Mouse (Mus musculus): ENCODE measurements around the gene Mgll. TPM values are rescaled to one million over a fixed set of nuclear protein-coding genes. Genes with fewer than 3 reads are reported as not detected.
A peak's percentile ranks its signal among the peaks of the same experiment; 100 is the strongest.

Gene Mgll
- polyA plus RNA-seq, 1 experiment from 2014 or later, result 4.2 TPM

- ChIA-PET CTCF (no interaction called here), POLR2A (interaction anchor here (1.1 kb wide), 1 partner anchor 101 kb away, joined by 3 read pairs; no protein-coding TSS in a partner anchor)
- TF ChIP-seq CTCF (IDR thresholded peaks at IDR 0.05), result no peak
- DNase-seq (ENCODE audit: low read depth, low spot score) (no peak), ATAC-seq (no peak)
- H3K27me3 ChIP-seq, result no peaks in the 10 kb centered on the region
- in situ Hi-C loops (cut with MboI; ENCODE audit: low pct_unique_long_range_greater_than_20kb), result no loop called here
These were observed 21.3 kb upstream of the Mgll start for GRCm38 (mm10) chr6:88702887-88703286.

DNA sequence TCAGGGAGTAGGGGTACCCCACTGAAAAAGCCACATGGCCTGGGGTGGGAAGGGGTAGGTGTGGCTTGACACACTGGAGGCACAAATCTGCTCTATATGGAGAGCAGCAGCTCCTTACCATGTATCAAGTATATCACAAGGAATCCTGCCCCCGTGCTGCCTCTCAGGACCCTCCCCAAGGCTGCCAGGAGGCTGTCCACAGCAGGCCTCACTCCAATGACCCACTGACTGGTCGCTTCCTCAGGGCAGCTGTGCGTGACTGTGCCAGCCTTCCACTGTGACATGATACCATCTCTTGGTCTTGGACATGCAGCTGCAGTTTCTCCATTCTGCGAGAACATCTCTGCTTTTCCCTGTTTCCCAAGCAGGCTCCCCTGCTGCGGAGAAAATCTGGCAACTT lies 20.5 kb upstream of the Mgll start:
- ChIA-PET CTCF (no interaction called here), POLR2A (no interaction called here)
- H3K27me3 ChIP-seq, result no peaks in the 10 kb centered on the region
- DNase-seq (ENCODE audit: low read depth, low spot score) (no peak), ATAC-seq (no peak)
- TF ChIP-seq CTCF (IDR thresholded peaks at IDR 0.05), result no peak
- in situ Hi-C loops (cut with MboI; ENCODE audit: low pct_unique_long_range_greater_than_20kb), result no loop called here

GRCm38 (mm10) chr6:88708401-88709278 lies 15.6 kb upstream of the Mgll start:
- DNase-seq (ENCODE audit: low read depth, low spot score) (no peak), ATAC-seq (no peak)
- CTCF ChIA-PET, result no interaction called here
- in situ Hi-C loops (cut with MboI; ENCODE audit: low pct_unique_long_range_greater_than_20kb), result no loop called here
- no peak for TF ChIP-seq CTCF (IDR thresholded peaks at IDR 0.05)
- POLR2A ChIA-PET, result no interaction called here
- H3K27me3 ChIP-seq, result no peaks in the 10 kb centered on the region

DNA sequence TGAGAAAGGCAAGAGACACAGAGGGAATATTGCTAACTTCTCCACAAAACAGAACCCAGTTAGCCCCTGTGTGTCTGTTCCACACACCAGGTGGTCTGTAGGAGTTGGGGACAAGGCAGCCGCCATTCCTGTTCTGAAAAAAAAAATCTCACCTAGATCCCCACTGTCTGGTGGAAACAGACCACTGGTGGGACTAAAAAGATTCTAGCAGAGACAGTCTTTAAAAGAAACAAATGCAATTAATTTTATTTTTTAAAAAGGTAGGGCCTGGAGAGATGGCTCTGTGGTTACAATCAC lies 15.0 kb upstream of the Mgll start:
- ATAC-seq (no peak), DNase-seq (ENCODE audit: low read depth, low spot score) (no peak)
- TF ChIP-seq CTCF (IDR thresholded peaks at IDR 0.05), result no peak
- ChIA-PET CTCF (no interaction called here), POLR2A (no interaction called here)
- in situ Hi-C loops (cut with MboI; ENCODE audit: low pct_unique_long_range_greater_than_20kb), result no loop called here
- H3K27me3 ChIP-seq, result no peaks in the 10 kb centered on the region

DNA sequence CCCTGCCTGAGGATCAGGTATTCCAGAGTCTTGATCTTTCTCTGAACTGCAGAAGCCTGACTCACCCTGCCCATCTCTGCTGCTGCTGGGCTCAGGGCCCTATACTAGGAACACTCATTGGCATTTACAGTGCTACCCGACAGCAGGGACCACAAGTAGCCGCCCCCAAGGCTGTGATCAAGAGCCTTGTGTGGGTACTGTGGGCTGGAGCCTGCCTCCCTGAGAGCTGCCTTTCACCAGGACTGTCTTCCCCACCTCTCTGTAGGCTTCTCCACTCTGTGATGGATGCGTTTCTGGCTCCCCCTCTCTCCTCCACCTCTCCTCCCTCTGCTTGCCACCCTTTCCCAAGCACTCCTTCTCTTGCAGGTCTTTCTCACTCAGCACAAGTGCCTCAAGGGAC lies 12.9 kb upstream of the Mgll start:
- DNase-seq (ENCODE audit: low read depth, low spot score), result no peak
- no peak for ATAC-seq
- POLR2A ChIA-PET, result no interaction called here
- H3K27me3 ChIP-seq, result no peaks in the 10 kb centered on the region
- CTCF ChIA-PET, result no interaction called here
- no peak for TF ChIP-seq CTCF (IDR thresholded peaks at IDR 0.05)
- in situ Hi-C loops (cut with MboI; ENCODE audit: low pct_unique_long_range_greater_than_20kb), result no loop called here

DNA sequence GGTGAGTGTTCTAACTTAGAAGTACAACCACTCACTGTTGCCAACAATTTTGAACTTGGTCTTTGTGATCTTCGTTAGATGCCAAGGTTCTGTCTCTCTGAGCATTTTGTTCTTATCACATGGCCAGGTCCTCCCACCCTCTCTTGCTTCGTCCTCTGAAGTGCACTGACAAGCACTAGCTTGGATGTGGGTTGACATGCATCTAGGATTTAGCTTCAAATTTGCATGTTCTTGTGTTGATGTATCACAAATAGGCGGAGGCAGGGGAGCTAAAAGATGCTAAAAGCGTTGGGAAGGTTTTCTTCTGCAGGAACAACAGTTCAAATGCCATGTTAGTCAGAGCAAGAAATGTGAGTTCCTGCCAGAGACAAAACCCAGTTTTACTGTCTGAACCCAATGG lies 12.1 kb upstream of the Mgll start:
- ATAC-seq (no peak), DNase-seq (ENCODE audit: low read depth, low spot score) (no peak)
- ChIA-PET POLR2A (no interaction called here), CTCF (interaction anchor here (1.4 kb wide), 1 partner anchor 130 kb away, joined by 3 read pairs; the partner anchor contains the start of gene Abtb1)
- in situ Hi-C loops (cut with MboI; ENCODE audit: low pct_unique_long_range_greater_than_20kb), result no loop called here
- H3K27me3 ChIP-seq, result no peaks in the 10 kb centered on the region
- no peak for TF ChIP-seq CTCF (IDR thresholded peaks at IDR 0.05)

- POLR2A ChIA-PET, result no interaction called here
- no peak for TF ChIP-seq CTCF (IDR thresholded peaks at IDR 0.05)
- in situ Hi-C loops (cut with MboI; ENCODE audit: low pct_unique_long_range_greater_than_20kb), result no loop called here
- CTCF ChIA-PET, result no interaction called here
- no peak for ATAC-seq
- H3K27me3 ChIP-seq, result no peaks in the 10 kb centered on the region
- no peak for DNase-seq (ENCODE audit: low read depth, low spot score)
These were observed 10.9 kb upstream of the Mgll start for GRCm38 (mm10) chr6:88713320-88713719.

DNA sequence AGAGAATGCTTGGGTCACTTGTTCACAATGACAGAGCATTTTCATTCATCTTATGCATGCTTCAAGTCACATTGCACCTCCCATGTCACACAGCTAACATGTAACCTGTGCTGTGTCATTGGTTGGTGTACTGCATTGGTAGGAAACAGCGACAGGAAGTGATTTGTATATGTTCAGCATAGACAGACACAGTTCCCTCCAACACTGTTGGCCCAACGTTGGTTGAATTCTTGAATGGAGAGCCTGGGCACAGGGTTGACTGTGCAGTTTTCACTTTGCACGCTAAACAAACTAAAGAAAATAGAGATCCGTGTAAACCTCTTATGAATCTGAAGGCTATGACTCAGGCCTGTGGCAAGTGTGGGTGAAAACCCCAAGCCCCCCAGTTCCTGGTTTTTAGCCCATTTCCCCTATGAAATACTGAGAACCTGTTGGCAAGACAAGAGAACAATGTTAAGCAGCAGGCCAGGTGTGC lies 10.0 kb upstream of the Mgll start:
- no peaks in the 10 kb centered on the region for H3K27me3 ChIP-seq
- ATAC-seq (no peak), DNase-seq (ENCODE audit: low read depth, low spot score) (no peak)
- in situ Hi-C loops (cut with MboI; ENCODE audit: low pct_unique_long_range_greater_than_20kb), result no loop called here
- TF ChIP-seq CTCF (IDR thresholded peaks at IDR 0.05), result no peak
- ChIA-PET POLR2A (no interaction called here), CTCF (interaction anchor here (0.8 kb wide), 1 partner anchor 8 kb away, joined by 3 read pairs; no protein-coding TSS in a partner anchor)

DNA sequence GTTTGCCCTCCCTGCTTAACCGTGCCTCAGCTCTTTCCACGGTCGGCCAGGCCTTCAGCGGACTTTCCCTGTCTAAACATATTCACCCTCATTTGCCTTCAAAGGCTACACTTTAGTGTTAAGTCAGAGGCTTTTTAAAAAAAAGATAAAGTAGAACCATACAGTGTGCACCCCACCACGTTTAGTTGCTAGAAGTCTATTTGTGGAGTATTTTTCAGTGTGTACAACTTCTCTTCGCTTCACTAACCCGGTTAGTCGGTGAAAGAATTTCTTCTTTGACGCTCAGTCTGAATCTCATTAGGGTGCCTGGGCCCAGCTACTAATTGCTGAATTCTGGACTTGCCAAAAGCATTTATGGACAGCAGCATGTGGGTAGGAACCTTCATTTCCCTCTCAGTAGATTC lies 8.8 kb upstream of the Mgll start:
- CTCF ChIA-PET, result interaction anchor here (1.0 kb wide), 1 partner anchor 9 kb away, joined by 3 read pairs; no protein-coding TSS in a partner anchor
- ATAC-seq (peak; percentile 54), DNase-seq (ENCODE audit: low read depth, low spot score) (peak; percentile 25)
- POLR2A ChIA-PET, result no interaction called here
- no peaks in the 10 kb centered on the region for H3K27me3 ChIP-seq
- in situ Hi-C loops (cut with MboI; ENCODE audit: low pct_unique_long_range_greater_than_20kb), result no loop called here
- TF ChIP-seq CTCF (IDR thresholded peaks at IDR 0.05), result no peak

GRCm38 (mm10) chr6:88715966-88716365 lies 8.2 kb upstream of the Mgll start:
- no peak for TF ChIP-seq CTCF (IDR thresholded peaks at IDR 0.05)
- no peak for DNase-seq (ENCODE audit: low read depth, low spot score)
- ChIA-PET CTCF (interaction anchor here (1.0 kb wide), 1 partner anchor 10 kb away, joined by 3 read pairs; no protein-coding TSS in a partner anchor), POLR2A (interaction anchor here (0.6 kb wide), 1 partner anchor 11 kb away, joined by 5 read pairs; no protein-coding TSS in a partner anchor)
- in situ Hi-C loops (cut with MboI; ENCODE audit: low pct_unique_long_range_greater_than_20kb), result no loop called here
- H3K27me3 ChIP-seq, result no peaks in the 10 kb centered on the region
- no peak for ATAC-seq

GRCm38 (mm10) chr6:88717143-88718032 lies 6.8 kb upstream of the Mgll start:
- ChIA-PET POLR2A (no interaction called here), CTCF (no interaction called here)
- H3K27me3 ChIP-seq, result no peaks in the 10 kb centered on the region
- in situ Hi-C loops (cut with MboI; ENCODE audit: low pct_unique_long_range_greater_than_20kb), result no loop called here
- ATAC-seq (no peak), DNase-seq (ENCODE audit: low read depth, low spot score) (no peak)
- no peak for TF ChIP-seq CTCF (IDR thresholded peaks at IDR 0.05)

Measured in Patski (cell line).